Mouse (Mus musculus) regulatory T cell (primary cell): ENCODE data around the gene Fam222b.

Experiments
- in situ Hi-C: fragments of 300-600 bp; cut with MboI, MseI; formaldehyde crosslinking; loops from one replicate; pipeline ENCODE4 v1.15.1; 2025; ENCODE audit warnings: high pct_unique_total_duplicates

Fam222b gene

GRCm38 (mm10) chr11:78163681-78164603 lies 69.5 kb downstream of the Fam222b start:
- in situ Hi-C loops = no loop called here

GRCm38 (mm10) chr11:78164604-78164923 lies 70.1 kb downstream of the Fam222b start:
- in situ Hi-C loops = no loop called here

- in situ Hi-C loops = no loop called here
Measured at GRCm38 (mm10) chr11:78164924-78165760, 70.7 kb downstream of the Fam222b start, which contains the start of gene Traf4. Gene Traf4, minus strand, starts transcription at chr11:78165589.

- in situ Hi-C loops = no loop called here
Measured at GRCm38 (mm10) chr11:78165761-78166109, 71.3 kb downstream of the Fam222b start.

- in situ Hi-C loops = no loop called here
Measured at GRCm38 (mm10) chr11:78166161-78166560, 71.7 kb downstream of the Fam222b start.

GRCm38 (mm10) chr11:78166640-78167039 lies 72.2 kb downstream of the Fam222b start:
- in situ Hi-C loops = no loop called here

GRCm38 (mm10) chr11:78167257-78167959 lies 72.9 kb downstream of the Fam222b start:
- in situ Hi-C loops = no loop called here

GRCm38 (mm10) chr11:78168541-78169468 lies 74.3 kb downstream of the Fam222b start:
- in situ Hi-C loops = no loop called here

GRCm38 (mm10) chr11:78170306-78170705 lies 75.8 kb downstream of the Fam222b start:
- in situ Hi-C loops = no loop called here

GRCm38 (mm10) chr11:78171328-78171727 lies 76.9 kb downstream of the Fam222b start:
- in situ Hi-C loops = no loop called here

- in situ Hi-C loops = no loop called here
Measured at GRCm38 (mm10) chr11:78172034-78172747, 77.7 kb downstream of the Fam222b start.

- in situ Hi-C loops = no loop called here
Measured at GRCm38 (mm10) chr11:78172748-78173383, 78.4 kb downstream of the Fam222b start.

- in situ Hi-C loops = no loop called here
Measured at GRCm38 (mm10) chr11:78174506-78174905, 80.0 kb downstream of the Fam222b start.

GRCm38 (mm10) chr11:78175771-78176401 lies 81.4 kb downstream of the Fam222b start:
- in situ Hi-C loops = no loop called here

- in situ Hi-C loops = no loop called here
Measured at GRCm38 (mm10) chr11:78176402-78176862, 82.0 kb downstream of the Fam222b start, which contains the start of the genes Nek8 and Tlcd1. Gene Nek8, minus strand, starts transcription at chr11:78176675. Gene Tlcd1, plus strand, starts transcription at chr11:78176711.

- in situ Hi-C loops = no loop called here
Measured at GRCm38 (mm10) chr11:78176905-78177331, 82.5 kb downstream of the Fam222b start.

GRCm38 (mm10) chr11:78177437-78177836 lies 83.0 kb downstream of the Fam222b start:
- in situ Hi-C loops = no loop called here

- in situ Hi-C loops = no loop called here
Measured at GRCm38 (mm10) chr11:78177903-78178858, 83.7 kb downstream of the Fam222b start.
